Mouse (Mus musculus): ENCODE data around the gene Ciita. TPM values are rescaled to one million over a fixed set of nuclear protein-coding genes. Genes with fewer than 3 reads are reported as not detected.

The Ciita gene
- polyA plus RNA-seq, 1 experiment, result 0.22 TPM

GRCm38 (mm10) chr16:10467391-10468107 lies 12.3 kb upstream of the Ciita start:
- no peaks in the 10 kb centered on the region for H3K36me3 ChIP-seq (replicated peaks; ENCODE audit: low read length)
- no peaks in the 10 kb centered on the region for H3K9me3 ChIP-seq
- TF ChIP-seq FLI1 (IDR thresholded peaks at IDR 0.05; ENCODE audit: low read length) (no peak), GATA1 (IDR thresholded peaks at IDR 0.05; ENCODE audit: borderline replicate concordance, low read length) (no peak)
- H3K27me3 ChIP-seq (replicated peaks), result peaks cover 4% of the 10 kb centered on the region
- H3K4me3 ChIP-seq (replicated peaks), result no peak overlapping the region
- peaks cover 4% of the 10 kb centered on the region; the same call in 1 of the 2 replicates for H3K4me1 ChIP-seq

DNA sequence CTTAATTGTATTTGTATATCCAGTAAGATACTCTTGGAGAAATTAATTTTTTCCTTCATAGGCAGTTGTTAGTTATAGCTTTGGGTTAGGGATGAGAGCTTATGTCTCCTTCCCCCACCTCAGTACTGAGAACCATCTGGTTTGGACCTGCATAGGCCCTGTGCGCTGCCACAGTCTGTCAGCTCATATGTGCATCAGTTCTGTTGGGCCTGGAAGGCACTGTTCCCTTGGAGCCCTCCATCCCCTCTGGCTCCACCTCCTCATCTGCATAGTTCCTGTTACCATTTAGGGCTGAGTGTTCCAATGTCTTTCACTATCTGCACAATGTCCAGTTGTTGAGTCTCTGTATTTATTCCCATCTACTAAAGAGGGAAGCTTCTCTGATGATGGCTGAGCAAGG lies 11.7 kb upstream of the Ciita start:
- H3K4me3 ChIP-seq (replicated peaks), result no peak overlapping the region
- H3K4me1 ChIP-seq, result peaks cover 4% of the 10 kb centered on the region; the same call in 1 of the 2 replicates
- TF ChIP-seq GATA1 (IDR thresholded peaks at IDR 0.05; ENCODE audit: borderline replicate concordance, low read length) (no peak), FLI1 (IDR thresholded peaks at IDR 0.05; ENCODE audit: low read length) (no peak)
- H3K36me3 ChIP-seq (replicated peaks; ENCODE audit: low read length), result no peaks in the 10 kb centered on the region
- H3K9me3 ChIP-seq, result peaks cover 4% of the 10 kb centered on the region
- peaks cover 7% of the 10 kb centered on the region for H3K27me3 ChIP-seq (replicated peaks)

DNA sequence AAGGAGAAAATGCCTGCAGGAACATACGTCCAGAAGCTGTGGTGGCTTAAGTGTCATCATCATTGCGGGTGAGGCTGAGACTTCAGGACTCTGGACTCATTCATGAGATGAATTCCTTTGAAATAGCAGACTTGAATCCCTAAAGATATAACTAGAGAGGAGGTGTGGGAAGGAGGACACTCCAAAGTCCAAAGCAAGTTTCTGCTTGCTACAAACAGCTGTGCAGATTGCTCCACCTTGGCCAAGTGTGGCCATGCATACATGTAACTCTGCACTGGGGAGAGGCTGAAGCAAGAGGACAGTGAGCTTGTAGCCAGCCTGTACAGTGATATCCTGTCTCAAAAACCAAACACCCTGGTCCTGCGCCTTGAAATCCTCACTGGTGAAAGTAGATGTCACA lies 7.9 kb upstream of the Ciita start:
- H3K4me3 ChIP-seq (replicated peaks), result no peak overlapping the region
- peaks cover 4% of the 10 kb centered on the region for H3K9me3 ChIP-seq
- peaks cover 4% of the 10 kb centered on the region; the same call in 1 of the 2 replicates for H3K4me1 ChIP-seq
- H3K36me3 ChIP-seq (replicated peaks; ENCODE audit: low read length), result no peaks in the 10 kb centered on the region
- peaks cover 3% of the 10 kb centered on the region for H3K27me3 ChIP-seq (replicated peaks)
- TF ChIP-seq GATA1 (IDR thresholded peaks at IDR 0.05; ENCODE audit: borderline replicate concordance, low read length), result no peak
- TF ChIP-seq FLI1 (IDR thresholded peaks at IDR 0.05; ENCODE audit: low read length), result no peak

- Histone ChIP-seq H3K4me3 (replicated peaks) (no peak overlapping the region), H3K4me1 (no peaks in the 10 kb centered on the region), H3K9me3 (peaks cover 4% of the 10 kb centered on the region), H3K27me3 (replicated peaks) (peaks cover 9% of the 10 kb centered on the region), H3K36me3 (replicated peaks; ENCODE audit: low read length) (no peaks in the 10 kb centered on the region)
- TF ChIP-seq FLI1 (IDR thresholded peaks at IDR 0.05; ENCODE audit: low read length), result no peak
- TF ChIP-seq GATA1 (IDR thresholded peaks at IDR 0.05; ENCODE audit: borderline replicate concordance, low read length), result no peak
Measured at GRCm38 (mm10) chr16:10474956-10475355, 4.9 kb upstream of the Ciita start.

GRCm38 (mm10) chr16:10475919-10476318 lies 3.9 kb upstream of the Ciita start:
- TF ChIP-seq FLI1 (IDR thresholded peaks at IDR 0.05; ENCODE audit: low read length), result no peak
- TF ChIP-seq GATA1 (IDR thresholded peaks at IDR 0.05; ENCODE audit: borderline replicate concordance, low read length), result no peak
- H3K9me3 ChIP-seq, result peaks cover 4% of the 10 kb centered on the region
- H3K27me3 ChIP-seq (replicated peaks), result peaks cover 14% of the 10 kb centered on the region
- no peaks in the 10 kb centered on the region for H3K4me1 ChIP-seq
- H3K4me3 ChIP-seq (replicated peaks), result no peak overlapping the region
- no peaks in the 10 kb centered on the region for H3K36me3 ChIP-seq (replicated peaks; ENCODE audit: low read length)

DNA sequence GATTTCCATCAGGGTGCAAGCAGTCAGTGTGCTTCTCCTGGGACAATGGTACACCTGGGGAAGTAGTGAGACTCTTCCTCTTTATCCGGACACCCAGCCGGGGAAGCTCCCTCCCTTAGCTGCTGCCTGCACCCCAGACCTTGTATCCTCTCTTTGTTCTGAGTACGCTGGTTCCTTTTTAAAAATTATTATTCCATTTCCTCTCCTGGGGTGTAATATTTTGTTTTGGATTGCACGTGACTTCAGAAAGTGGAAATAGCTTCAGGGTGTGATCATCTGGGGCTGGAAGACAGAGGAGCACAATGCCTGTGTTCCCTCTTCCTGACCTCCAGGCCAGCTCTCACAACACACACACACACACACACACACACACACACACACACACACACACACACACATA lies 2.5 kb downstream of the Ciita start:
- H3K4me1 ChIP-seq, result no peaks in the 10 kb centered on the region
- TF ChIP-seq GATA1 (IDR thresholded peaks at IDR 0.05; ENCODE audit: borderline replicate concordance, low read length) (no peak), FLI1 (IDR thresholded peaks at IDR 0.05; ENCODE audit: low read length) (no peak)
- no peaks in the 10 kb centered on the region for H3K9me3 ChIP-seq
- H3K4me3 ChIP-seq (replicated peaks), result no peak overlapping the region
- H3K36me3 ChIP-seq (replicated peaks; ENCODE audit: low read length), result no peaks in the 10 kb centered on the region
- peaks cover 18% of the 10 kb centered on the region for H3K27me3 ChIP-seq (replicated peaks)

DNA sequence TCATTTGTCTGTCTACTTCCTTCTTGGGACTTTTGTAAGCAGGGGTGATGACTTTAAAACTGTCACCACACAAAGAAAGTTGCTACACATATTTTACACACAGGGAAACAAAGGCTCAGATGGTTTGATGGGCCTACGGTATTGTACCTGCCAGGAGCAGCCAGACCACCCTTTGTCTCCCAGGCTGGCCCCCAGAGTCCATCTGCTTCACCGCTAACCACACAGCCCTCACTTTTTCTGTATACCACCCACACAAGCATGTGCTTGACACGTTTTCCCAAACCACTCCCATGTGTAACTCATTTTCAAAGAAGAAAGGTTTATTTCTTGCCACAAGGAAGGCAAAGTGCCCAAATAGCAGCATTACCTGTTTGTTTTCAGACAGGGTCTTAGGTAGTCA lies 7.1 kb downstream of the Ciita start:
- TF ChIP-seq FLI1 (IDR thresholded peaks at IDR 0.05; ENCODE audit: low read length), result no peak
- no peak for TF ChIP-seq GATA1 (IDR thresholded peaks at IDR 0.05; ENCODE audit: borderline replicate concordance, low read length)
- H3K27me3 ChIP-seq (replicated peaks), result peaks cover 47% of the 10 kb centered on the region
- no peak overlapping the region for H3K4me3 ChIP-seq (replicated peaks)

DNA sequence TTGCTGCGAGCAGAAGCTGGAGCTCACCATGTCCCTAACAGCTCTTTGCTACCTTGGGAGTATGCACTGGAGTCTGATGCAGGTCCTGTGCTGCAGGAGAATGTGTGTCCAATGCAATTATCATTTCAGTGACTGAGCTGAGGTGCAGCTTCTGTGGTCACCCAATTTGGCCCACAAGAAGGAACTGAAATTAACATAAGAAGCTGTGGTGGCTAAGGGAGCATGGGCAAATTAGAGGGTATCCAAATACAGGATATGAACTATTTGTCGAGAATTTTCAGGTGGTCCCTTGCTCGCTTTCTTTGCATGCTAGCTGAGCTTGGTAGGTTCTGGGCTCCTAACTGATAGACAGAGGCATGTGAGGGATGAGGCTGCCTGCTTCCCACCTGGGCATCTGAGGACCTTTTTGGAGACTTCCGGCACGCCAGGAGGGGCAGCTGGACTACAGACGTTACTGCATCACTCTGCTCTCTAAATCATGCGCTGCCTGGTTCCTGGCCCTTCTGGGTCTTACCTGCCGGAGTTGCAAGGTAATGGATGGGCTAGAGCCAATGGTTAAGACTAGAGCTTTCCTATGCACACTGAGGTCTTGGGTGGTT lies 8.1 kb downstream of the Ciita start:
- H3K27me3 ChIP-seq (replicated peaks), result peaks cover 47% of the 10 kb centered on the region
- TF ChIP-seq GATA1 (IDR thresholded peaks at IDR 0.05; ENCODE audit: borderline replicate concordance, low read length), result no peak
- no peak for TF ChIP-seq FLI1 (IDR thresholded peaks at IDR 0.05; ENCODE audit: low read length)
- no peaks in the 10 kb centered on the region for H3K9me3 ChIP-seq
- H3K4me3 ChIP-seq (replicated peaks), result no peak overlapping the region
- no peaks in the 10 kb centered on the region for H3K36me3 ChIP-seq (replicated peaks; ENCODE audit: low read length)
- H3K4me1 ChIP-seq, result peaks cover 8% of the 10 kb centered on the region

More for the DNA sequence above, 7.1 kb downstream of the Ciita start:
- no peaks in the 10 kb centered on the region for H3K36me3 ChIP-seq (replicated peaks; ENCODE audit: low read length)
- H3K9me3 ChIP-seq, result no peaks in the 10 kb centered on the region
- peaks cover 8% of the 10 kb centered on the region for H3K4me1 ChIP-seq

DNA sequence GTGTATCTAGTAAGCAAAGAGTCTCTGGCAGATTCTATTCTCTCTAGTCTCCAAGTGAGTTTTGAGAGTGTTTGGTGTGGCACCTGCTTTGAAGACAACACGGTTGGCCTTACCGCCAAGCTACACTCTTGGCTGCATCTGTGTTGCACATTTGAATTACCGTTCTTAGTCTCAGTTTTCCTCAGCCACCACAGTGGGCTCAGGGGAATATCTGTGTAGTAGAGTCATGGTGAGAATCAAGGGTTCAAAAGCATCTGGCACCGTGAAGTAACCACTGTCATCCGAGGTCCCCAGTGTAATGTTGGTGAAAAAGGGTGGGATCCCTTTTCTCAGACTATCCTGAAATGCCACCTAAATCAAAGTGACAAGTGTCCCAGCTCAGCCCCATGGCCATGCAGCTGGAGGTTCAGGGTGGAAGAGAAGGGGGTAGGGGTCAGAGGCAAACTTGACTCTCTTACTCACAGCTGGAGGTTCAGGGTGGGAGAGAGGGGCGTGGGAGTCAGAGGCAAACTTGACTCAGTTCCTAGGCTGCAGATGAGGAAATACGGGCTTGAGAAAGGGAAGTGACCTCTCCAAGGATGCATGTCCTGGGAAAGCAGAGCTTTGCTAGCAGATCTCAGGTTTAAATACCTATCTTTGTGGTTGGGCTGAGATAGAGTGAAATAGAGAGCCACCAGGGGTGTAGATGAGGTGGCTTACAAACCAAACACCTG lies 9.1 kb downstream of the Ciita start:
- Histone ChIP-seq H3K4me3 (replicated peaks) (no peak overlapping the region), H3K27me3 (replicated peaks) (peaks cover 46% of the 10 kb centered on the region), H3K4me1 (peaks cover 8% of the 10 kb centered on the region), H3K36me3 (replicated peaks; ENCODE audit: low read length) (no peaks in the 10 kb centered on the region), H3K9me3 (no peaks in the 10 kb centered on the region)
- TF ChIP-seq GATA1 (IDR thresholded peaks at IDR 0.05; ENCODE audit: borderline replicate concordance, low read length) (no peak), FLI1 (IDR thresholded peaks at IDR 0.05; ENCODE audit: low read length) (no peak)

GRCm38 (mm10) chr16:10489483-10489882 lies 9.6 kb downstream of the Ciita start:
- Histone ChIP-seq H3K4me1 (peaks cover 8% of the 10 kb centered on the region), H3K4me3 (replicated peaks) (peak overlapping the region; percentile 80), H3K9me3 (no peaks in the 10 kb centered on the region), H3K27me3 (replicated peaks) (peaks cover 48% of the 10 kb centered on the region), H3K36me3 (replicated peaks; ENCODE audit: low read length) (no peaks in the 10 kb centered on the region)
- TF ChIP-seq FLI1 (IDR thresholded peaks at IDR 0.05; ENCODE audit: low read length) (no peak), GATA1 (IDR thresholded peaks at IDR 0.05; ENCODE audit: borderline replicate concordance, low read length) (no peak)
